Mouse (Mus musculus) heart, postnatal 0 days (tissue): ENCODE results near the gene Cox6a2.

Experiments
- CTCF ChIP-seq: IDR thresholded peaks from 2 replicates; pipeline ENCODE4 v1.5.1; 2016; ENCODE audit warnings: antibody characterized with exemption, control low read depth, low read depth
- EP300 ChIP-seq: IDR thresholded peaks from 2 replicates; pipeline ENCODE4 v1.6.1; 2016; ENCODE audit warnings: antibody characterized with exemption, low read depth

DNA sequence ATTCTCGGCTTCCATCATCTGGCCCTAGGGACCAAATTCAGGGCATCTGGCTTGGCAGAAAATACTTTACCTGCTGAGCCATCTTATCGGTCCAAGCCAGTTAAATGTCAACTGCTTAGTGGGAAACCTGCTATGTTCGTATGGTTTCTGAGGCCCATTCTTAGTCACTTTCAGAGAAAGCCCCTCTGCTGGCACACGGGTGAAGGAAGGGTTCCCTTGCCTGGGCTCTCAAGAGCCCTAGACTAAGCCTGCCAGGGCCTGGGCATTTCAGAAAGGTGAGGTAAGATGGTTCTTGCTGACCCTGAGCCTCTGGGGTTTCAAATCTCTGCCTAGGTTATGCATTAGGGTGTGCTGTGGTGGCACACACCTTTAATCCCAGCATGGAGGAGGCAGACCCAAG, 39.4 kb upstream of the Cox6a2 start:
- TF ChIP-seq CTCF (no peak), EP300 (no peak)
